Mouse (Mus musculus): Measurements from ENCODE around the gene BC048671.

The BC048671 gene

GRCm38 (mm10) chr6:90300919-90301318, at the start of gene BC048671:
Gene BC048671, plus strand, starts transcription at chr6:90301219.
- DNase-seq (ENCODE audit: low spot score), result no peak

DNA sequence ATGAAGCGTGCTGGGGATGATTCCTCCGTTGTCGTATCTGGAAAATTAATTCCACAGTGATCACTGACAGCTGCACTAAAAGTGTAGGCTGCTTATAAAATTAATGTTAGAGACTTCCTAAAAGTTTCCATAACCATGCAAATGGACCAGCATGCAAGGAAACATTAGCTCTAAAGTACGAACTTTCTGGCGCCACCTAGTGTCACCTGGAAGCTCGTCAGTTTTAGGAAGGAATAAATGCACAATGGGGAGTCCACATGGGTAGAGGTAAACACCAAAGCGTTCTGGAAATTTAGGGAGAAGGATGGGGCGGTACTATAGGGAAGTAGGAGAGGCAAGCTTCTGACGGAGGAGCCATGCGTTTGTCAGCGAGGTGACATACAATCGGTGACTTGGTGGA, 12.8 kb upstream of the BC048671 start:
- no peak for DNase-seq (ENCODE audit: low spot score)

DNA sequence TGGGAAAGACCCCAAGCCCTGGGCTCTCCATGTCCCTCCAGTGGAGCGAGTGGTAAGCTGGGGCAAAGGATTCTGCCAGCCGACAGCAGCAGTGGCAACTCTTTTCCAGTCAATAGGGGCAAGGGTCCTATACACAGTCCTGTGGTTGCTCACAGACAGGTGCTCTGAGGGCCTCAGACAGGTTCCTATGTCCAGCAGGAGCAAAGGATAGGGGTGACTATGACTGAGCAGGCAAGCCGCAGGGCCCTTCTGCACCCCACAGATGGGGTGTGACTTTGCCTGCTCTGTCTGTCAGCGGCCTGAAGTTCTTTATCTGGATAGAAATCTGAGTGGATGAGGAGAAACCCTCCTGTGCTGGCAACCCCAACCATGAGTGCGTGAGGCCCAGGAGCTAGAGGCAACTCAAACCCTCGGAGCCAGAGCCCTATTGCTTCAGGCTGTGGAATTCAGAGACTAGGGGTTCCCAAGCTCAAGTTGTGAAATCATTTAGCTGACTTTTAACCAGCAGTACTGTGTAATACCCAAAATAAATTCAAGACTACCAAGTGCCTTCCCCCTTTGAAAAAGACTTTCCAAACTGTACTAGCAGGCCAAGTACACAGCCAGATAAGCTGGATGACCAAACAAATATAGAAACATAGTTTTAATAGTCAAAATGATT, 5.4 kb downstream of the BC048671 start:
- no peak for DNase-seq (ENCODE audit: low spot score)

GRCm38 (mm10) chr6:90308839-90309778, 8.1 kb downstream of the BC048671 start:
- peak; percentile 37 for DNase-seq (ENCODE audit: low spot score)

GRCm38 (mm10) chr6:90315961-90316360, 14.9 kb downstream of the BC048671 start:
- no peak for DNase-seq (ENCODE audit: low spot score)

DNA sequence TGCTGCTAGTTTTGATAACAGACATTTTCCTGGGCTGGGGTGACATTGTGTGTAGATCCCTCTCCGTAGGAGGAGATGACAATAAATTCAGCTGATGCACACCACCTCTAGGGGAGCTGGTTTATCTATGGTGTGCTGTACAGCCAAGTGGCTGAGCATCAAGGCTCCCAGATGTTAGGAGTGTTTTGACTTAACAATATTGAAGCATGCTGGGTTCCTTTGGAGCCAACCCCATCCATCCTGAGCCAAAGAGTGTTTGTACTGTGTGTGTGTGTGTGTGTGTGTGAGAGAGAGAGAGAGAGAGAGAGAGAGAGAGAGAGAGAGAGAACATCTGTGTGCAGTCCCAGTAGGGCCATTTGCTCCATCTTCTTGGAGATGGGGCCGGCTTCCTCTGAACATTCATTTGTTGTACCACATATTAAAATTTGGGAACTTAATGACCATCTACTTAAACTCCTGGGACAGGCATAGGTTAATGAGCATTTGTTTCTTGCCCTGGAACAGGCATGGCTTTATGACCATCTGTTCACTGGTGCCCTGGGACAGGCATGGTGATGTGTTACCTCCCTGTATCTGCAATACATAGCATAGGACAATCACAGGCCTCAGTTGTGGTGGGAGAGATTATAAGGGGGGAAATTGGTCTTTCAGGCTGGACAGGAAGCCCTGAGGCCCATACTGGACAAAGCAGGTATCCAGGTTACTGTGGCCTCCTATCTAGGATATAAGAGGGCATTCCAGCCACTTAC, 16.7 kb downstream of the BC048671 start:
- no peak for DNase-seq (ENCODE audit: low spot score)

- no peak for DNase-seq (ENCODE audit: low spot score)
Observed at GRCm38 (mm10) chr6:90319019-90319418, 18.0 kb downstream of the BC048671 start.

DNA sequence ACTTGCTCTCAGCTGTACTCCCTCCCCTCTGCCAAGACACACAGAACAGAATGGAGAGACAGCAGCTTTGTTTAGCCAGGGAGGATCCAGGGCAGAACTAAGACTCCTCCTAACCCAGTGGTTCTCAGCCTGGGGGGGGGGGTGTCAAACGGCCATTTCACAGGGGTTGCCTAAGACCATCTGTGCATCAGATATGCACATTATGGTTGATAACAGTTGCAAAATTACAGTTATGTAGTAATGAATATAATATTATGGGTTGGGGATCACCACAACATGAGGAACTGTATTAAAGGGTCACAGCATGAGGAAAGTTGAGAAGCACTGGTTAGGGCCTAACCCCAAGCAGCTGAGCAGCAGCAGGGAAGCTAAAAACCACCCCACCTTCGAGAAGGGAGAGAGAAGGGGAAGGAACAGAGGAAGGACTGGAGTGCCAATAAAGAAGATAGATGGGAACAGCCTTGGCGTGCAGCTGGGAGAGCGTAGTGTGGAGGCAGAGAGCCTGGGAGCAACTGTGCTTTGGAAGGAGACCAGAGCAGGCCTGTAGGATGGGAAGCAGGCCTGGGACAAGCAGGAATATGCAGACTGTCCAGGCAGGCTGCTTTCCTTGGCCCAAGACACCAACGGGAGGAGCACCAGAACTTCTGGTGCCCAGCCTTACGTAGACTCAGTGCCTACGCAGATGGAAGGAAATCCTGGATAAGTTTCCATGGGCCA, 18.6 kb downstream of the BC048671 start:
- DNase-seq (ENCODE audit: low spot score), result no peak

GRCm38 (mm10) chr6:90320429-90320828, 19.4 kb downstream of the BC048671 start:
- DNase-seq (ENCODE audit: low spot score), result no peak

DNA sequence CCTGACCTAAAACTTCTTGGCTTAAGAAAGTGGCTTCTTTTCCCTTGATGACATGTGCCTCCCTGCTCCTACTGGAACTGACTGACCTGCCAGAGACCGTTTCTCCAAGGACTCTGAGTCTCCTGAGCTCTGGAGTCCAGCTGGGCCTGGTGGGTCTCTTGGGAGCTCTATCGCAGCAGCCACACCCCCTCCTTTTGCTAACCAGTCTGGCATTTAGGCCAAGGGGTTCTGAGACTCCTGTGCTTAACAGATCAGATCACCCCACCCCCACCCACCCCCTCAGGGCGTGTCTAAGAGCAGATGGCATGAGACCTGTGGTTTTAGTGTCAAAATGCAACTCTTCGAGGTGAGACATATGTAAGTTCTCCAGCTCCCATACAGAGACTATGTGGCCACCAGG, 20.8 kb downstream of the BC048671 start:
- no peak for DNase-seq (ENCODE audit: low spot score)

- DNase-seq (ENCODE audit: low spot score), result no peak
Observed at GRCm38 (mm10) chr6:90324026-90324425, 23.0 kb downstream of the BC048671 start.

GRCm38 (mm10) chr6:90324463-90324862, 23.4 kb downstream of the BC048671 start:
- DNase-seq (ENCODE audit: low spot score), result no peak

GRCm38 (mm10) chr6:90324991-90325390, 24.0 kb downstream of the BC048671 start, which contains the start of gene Chst13:
Gene Chst13, minus strand, starts transcription at chr6:90325185.
- no peak for DNase-seq (ENCODE audit: low spot score)

DNA sequence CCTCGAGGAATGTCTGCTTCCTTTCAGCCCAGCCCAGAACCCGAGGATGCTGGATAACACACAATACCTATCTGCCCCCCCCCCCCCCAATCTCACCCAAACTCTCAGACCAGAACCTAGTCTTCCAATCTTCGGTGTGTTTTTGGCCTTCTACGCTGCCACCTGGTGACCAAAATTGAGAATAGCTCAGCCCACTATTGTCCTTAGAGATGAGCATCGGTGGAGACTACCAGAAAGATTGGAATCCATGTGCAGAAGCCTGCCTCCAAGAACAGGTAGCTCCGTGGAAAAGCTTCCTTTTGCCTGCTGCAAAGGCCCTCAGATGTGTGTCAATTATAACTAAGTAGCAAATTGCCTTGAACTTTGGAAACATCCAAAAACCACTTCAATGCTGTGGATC, 26.7 kb downstream of the BC048671 start:
- DNase-seq (ENCODE audit: low spot score), result no peak

DNA sequence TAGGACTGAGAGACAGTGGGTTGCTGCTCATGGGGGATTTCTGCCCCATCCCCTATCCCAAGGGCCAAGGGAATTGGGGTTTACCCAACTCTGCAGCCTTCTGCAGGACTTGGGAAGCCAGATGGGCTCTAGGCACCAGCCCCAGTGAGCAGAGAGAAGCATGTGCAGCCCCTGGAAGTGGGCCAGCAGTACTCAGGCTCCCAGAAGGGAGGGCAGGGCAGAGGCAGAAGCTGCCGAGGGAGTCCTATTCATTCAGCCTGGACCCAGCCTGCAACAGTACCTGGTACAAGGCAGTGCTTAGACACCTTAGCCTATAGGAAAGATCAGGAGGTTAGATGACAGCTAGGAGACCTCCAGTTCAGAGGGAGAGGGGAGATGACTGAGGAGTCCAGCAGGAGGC, 28.9 kb downstream of the BC048671 start:
- peak; percentile 65 for DNase-seq (ENCODE audit: low spot score)

DNA sequence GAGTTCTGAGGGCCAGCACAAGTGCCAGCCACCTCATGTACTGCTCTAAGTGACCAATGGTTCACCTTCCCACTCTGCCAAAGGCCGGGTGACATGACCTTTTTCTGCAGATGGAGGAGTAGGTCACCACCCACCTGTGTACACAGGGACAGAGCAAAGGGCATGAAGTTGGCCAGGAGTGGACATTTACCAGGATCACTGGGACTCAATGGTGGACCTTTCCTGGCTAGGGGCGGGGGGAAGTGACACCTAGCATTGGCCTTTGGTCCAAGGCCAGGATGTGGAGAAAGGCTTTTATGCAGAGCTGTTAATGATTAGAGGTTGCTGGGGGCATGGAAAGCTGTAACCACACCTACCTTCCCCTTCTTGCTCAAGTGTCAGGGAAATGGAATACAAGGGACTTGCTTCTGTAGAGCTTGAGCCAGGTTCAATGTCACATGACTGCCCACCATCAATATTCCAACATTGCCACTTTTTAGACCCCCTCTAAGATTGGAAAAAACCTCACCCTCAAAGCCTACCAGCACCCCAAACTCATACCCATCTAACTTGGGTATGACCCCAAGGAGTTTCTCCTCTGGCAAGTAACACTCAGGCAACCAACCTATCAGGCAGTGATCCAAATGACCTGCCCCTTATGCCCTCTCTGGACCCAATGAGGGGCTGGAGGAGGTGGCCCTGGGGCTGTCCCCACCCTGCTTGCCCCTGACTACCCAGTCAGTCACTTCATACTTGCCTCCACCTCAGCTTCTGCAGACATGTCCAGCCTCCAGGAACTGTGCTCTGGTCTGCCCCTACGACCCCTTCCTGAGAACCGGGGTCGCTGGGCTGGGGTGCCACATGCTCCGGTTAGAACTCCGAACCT, 31.8 kb downstream of the BC048671 start, which contains the start of gene Uroc1:
Gene Uroc1, plus strand, starts transcription at position 724 of the 865 bp plus-strand sequence.
- DNase-seq (ENCODE audit: low spot score), result no peak

DNA sequence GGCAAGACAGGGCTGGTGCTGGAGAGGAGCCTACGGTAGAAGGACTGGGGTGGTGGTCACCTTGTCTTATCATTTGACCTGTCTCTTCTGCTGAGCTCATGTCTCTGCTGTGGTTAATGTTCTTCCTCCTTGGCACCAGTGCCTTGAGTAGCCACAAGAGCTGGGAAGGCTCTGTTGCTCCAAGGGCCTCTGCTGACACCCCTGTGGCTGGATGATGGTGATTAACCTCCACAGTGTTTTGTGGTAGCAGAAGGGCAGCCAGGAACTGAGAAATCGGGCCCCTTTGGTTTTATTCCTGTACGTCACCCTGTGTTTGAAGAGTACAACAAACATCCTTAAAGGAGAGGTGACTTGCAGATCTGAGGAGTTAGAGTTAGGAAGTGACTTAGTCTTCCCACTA, 33.2 kb downstream of the BC048671 start:
- DNase-seq (ENCODE audit: low spot score), result no peak

DNA sequence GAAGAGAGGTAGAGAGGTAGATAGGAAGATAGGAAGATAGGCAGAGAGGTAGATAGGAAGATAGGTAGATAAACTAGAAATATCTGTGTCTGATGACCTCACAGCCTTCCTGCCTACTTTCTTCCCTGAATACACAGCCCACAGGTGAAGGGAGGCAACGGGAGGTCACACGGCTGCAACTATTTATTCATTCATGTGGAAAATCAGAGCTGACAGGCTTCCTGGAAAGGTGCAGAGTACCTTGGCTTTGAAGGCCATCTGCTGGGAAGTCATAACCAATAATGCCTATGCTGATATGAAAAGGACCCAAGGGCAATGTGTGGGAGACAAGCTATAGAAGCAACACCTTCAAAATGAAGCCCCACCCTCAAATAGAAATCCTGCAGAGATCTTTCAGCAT, 41.3 kb downstream of the BC048671 start:
- no peak for DNase-seq (ENCODE audit: low spot score)

- DNase-seq (ENCODE audit: low spot score), result no peak
Observed at GRCm38 (mm10) chr6:90347183-90347582, 46.2 kb downstream of the BC048671 start.

DNA sequence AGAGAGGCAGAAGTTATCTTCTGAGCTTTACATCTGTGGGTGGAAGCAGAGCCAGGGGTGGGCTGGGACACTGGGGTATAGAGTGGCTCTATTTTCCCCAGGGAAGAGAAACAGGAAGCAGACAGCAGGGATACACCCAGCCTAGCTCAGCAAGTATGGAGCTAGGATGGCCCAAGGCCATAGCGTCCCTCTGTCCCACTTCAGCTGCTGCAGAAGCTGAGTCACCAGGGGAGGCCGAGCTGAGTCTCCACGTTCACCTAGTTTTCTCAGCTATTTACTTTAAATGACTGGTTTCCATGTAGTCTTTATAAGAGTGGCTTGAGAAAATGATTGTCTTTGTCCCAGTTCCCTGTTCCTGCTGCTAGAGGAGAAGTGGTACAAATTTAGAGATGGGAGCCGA, 47.5 kb downstream of the BC048671 start:
- no peak for DNase-seq (ENCODE audit: low spot score)

- no peak for DNase-seq (ENCODE audit: low spot score)
Observed at GRCm38 (mm10) chr6:90350011-90350410, 49.0 kb downstream of the BC048671 start.

Measured in testis, postnatal 10 days (tissue).